Mouse (Mus musculus): ENCODE data around the gene Tmem183a. TPM values are rescaled to one million over a fixed set of nuclear protein-coding genes. Genes with fewer than 3 reads are reported as not detected.
A peak's percentile ranks its signal among the peaks of the same experiment; 100 is the strongest.

Tmem183a gene
- total and polyA plus RNA-seq, 2 experiments: 130 to 152 TPM

- no peak overlapping the region for H3K4me3 ChIP-seq (ENCODE audit: insufficient read depth, low read depth, low read length)
- H3K9ac ChIP-seq (ENCODE audit: low read depth, low read length): no peak overlapping the region
- no peak for DNase-seq (ENCODE audit: extremely low read depth, low read depth, low spot score)
- WGBS: 72% methylated on average over 7 of the region's 7 CpGs
- H3K27ac ChIP-seq (replicated peaks; ENCODE audit: insufficient read depth, low read depth, low read length): no peak overlapping the region
- H3K27me3 ChIP-seq (ENCODE audit: control insufficient read depth, insufficient read depth, low read length): no peaks in the 10 kb centered on the region
- TF ChIP-seq POLR2A (IDR thresholded peaks at IDR 0.05; ENCODE audit: extremely low read depth, insufficient read depth, low read length): no peak
- no peak for TF ChIP-seq CTCF (IDR thresholded peaks at IDR 0.05; ENCODE audit: low read depth, low read length)
- no peaks in the 10 kb centered on the region for H3K79me2 ChIP-seq (ENCODE audit: control insufficient read depth, insufficient read depth, low read length)
- no peaks in the 10 kb centered on the region for H3K36me3 ChIP-seq (ENCODE audit: control insufficient read depth, insufficient read depth, low read length)
- H3K4me1 ChIP-seq (ENCODE audit: control insufficient read depth, insufficient read depth, low read length): no peaks in the 10 kb centered on the region
Observed at GRCm38 (mm10) chr1:134334111-134334827, 27.5 kb downstream of the Tmem183a start.

DNA sequence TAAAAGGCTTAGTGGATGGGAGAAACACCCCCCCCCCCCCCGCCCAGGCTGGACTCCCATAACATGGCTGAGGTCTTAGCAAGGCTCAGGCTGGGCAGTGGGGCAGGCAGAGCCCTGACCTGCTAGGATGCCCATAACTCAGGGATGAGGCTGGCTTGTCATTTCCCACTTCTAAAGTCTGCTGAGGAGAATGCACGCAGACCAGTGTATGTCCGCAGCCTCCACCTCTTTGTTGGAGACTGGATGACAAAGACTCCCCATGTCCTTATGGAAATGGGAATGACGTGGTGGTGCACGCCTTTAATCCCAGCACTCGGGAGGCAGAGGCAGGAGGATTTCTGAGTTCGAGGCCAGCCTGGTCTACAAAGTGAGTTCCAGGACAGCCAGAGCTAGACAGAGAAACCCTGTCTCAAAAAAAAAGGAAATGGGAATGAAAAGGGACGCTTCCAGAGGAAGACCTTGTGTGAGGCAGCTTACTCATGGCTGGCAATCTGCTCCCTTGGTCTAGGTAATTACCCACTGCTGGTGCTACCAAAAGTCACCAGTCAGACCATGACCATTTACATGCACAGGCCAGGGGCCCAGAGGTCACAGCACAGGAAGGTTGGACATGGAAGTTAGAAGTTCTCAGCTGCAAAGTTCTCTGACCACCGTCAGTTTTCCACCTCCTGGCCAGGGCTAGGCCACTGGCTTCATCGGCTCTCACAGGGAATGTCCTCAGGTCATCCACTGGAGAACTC is 28.2 kb downstream of the Tmem183a start:
- Histone ChIP-seq H3K4me1 (ENCODE audit: control insufficient read depth, insufficient read depth, low read length) (no peaks in the 10 kb centered on the region), H3K27me3 (ENCODE audit: control insufficient read depth, insufficient read depth, low read length) (no peaks in the 10 kb centered on the region), H3K27ac (replicated peaks; ENCODE audit: insufficient read depth, low read depth, low read length) (no peak overlapping the region), H3K4me3 (ENCODE audit: insufficient read depth, low read depth, low read length) (no peak overlapping the region), H3K9ac (ENCODE audit: low read depth, low read length) (no peak overlapping the region), H3K79me2 (ENCODE audit: control insufficient read depth, insufficient read depth, low read length) (no peaks in the 10 kb centered on the region), H3K36me3 (ENCODE audit: control insufficient read depth, insufficient read depth, low read length) (no peaks in the 10 kb centered on the region)
- no peak for DNase-seq (ENCODE audit: extremely low read depth, low read depth, low spot score)
- WGBS: 86% methylated on average over 10 of the region's 10 CpGs
- no peak for TF ChIP-seq POLR2A (IDR thresholded peaks at IDR 0.05; ENCODE audit: extremely low read depth, insufficient read depth, low read length)
- TF ChIP-seq CTCF (IDR thresholded peaks at IDR 0.05; ENCODE audit: low read depth, low read length): no peak

DNA sequence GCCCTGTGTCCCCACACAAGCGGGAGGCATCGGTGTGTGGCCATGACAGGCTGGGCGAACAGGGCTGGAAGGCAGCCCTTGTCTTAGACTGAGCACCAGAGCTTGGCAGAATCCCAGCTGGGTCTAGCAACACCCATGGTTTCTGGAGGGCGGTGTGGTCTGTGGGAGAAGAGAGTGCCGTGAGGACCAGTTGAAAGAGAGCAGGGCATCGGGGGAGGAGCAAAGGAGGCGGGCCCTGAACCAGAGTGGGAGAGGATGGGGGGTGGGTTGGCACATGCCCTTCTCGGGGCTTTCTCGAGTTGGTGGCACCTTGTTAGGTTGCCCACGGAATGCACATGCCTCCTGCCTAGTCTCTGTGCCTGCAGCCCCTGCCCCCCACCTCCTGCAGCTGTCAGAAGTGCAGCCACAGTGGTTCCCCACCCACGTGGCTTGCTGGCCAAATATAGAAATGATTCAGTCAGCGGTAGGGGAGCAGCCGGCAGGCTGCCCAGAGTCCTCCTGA is 29.0 kb downstream of the Tmem183a start, which contains the start of gene Ppfia4:
Gene Ppfia4 (minus strand): TSS at position 159 of the 502 bp plus-strand sequence.
- no peak for DNase-seq (ENCODE audit: extremely low read depth, low read depth, low spot score)
- no peaks in the 10 kb centered on the region for H3K27me3 ChIP-seq (ENCODE audit: control insufficient read depth, insufficient read depth, low read length)
- TF ChIP-seq CTCF (IDR thresholded peaks at IDR 0.05; ENCODE audit: low read depth, low read length): no peak
- no peak for TF ChIP-seq POLR2A (IDR thresholded peaks at IDR 0.05; ENCODE audit: extremely low read depth, insufficient read depth, low read length)

GRCm38 (mm10) chr1:134331879-134332635 is 29.7 kb downstream of the Tmem183a start:
- TF ChIP-seq POLR2A (IDR thresholded peaks at IDR 0.05; ENCODE audit: extremely low read depth, insufficient read depth, low read length) (no peak), CTCF (IDR thresholded peaks at IDR 0.05; ENCODE audit: low read depth, low read length) (peak; percentile 72)
- Histone ChIP-seq H3K36me3 (ENCODE audit: control insufficient read depth, insufficient read depth, low read length) (no peaks in the 10 kb centered on the region), H3K4me3 (ENCODE audit: insufficient read depth, low read depth, low read length) (no peak overlapping the region), H3K79me2 (ENCODE audit: control insufficient read depth, insufficient read depth, low read length) (no peaks in the 10 kb centered on the region), H3K27ac (replicated peaks; ENCODE audit: insufficient read depth, low read depth, low read length) (no peak overlapping the region), H3K4me1 (ENCODE audit: control insufficient read depth, insufficient read depth, low read length) (no peaks in the 10 kb centered on the region), H3K9ac (ENCODE audit: low read depth, low read length) (no peak overlapping the region), H3K27me3 (ENCODE audit: control insufficient read depth, insufficient read depth, low read length) (no peaks in the 10 kb centered on the region)
- DNase-seq (ENCODE audit: extremely low read depth, low read depth, low spot score): peak; percentile 44
- 45% methylated on average over 20 of the region's 20 CpGs for WGBS

More for the DNA sequence above, 29.0 kb downstream of the Tmem183a start, which contains the start of gene Ppfia4:
- H3K27ac ChIP-seq (replicated peaks; ENCODE audit: insufficient read depth, low read depth, low read length): no peak within 1 kb of the TSS
- WGBS: 57% methylated on average over 13 of the region's 13 CpGs
- H3K79me2 ChIP-seq (ENCODE audit: control insufficient read depth, insufficient read depth, low read length): no peaks in the 10 kb centered on the region
- H3K4me1 ChIP-seq (ENCODE audit: control insufficient read depth, insufficient read depth, low read length): no peaks in the 10 kb centered on the region
- H3K9ac ChIP-seq (ENCODE audit: low read depth, low read length): no peak within 1 kb of the TSS
- no peak within 1 kb of the TSS for H3K4me3 ChIP-seq (ENCODE audit: insufficient read depth, low read depth, low read length)
- H3K36me3 ChIP-seq (ENCODE audit: control insufficient read depth, insufficient read depth, low read length): no peaks in the 10 kb centered on the region

GRCm38 (mm10) chr1:134326841-134327346 is 34.9 kb downstream of the Tmem183a start:
- no peak overlapping the region for H3K4me3 ChIP-seq (ENCODE audit: insufficient read depth, low read depth, low read length)
- DNase-seq (ENCODE audit: extremely low read depth, low read depth, low spot score): no peak
- WGBS: 85% methylated on average over 12 of the region's 12 CpGs
- H3K9ac ChIP-seq (ENCODE audit: low read depth, low read length): no peak overlapping the region
- no peaks in the 10 kb centered on the region for H3K4me1 ChIP-seq (ENCODE audit: control insufficient read depth, insufficient read depth, low read length)
- H3K79me2 ChIP-seq (ENCODE audit: control insufficient read depth, insufficient read depth, low read length): no peaks in the 10 kb centered on the region
- TF ChIP-seq POLR2A (IDR thresholded peaks at IDR 0.05; ENCODE audit: extremely low read depth, insufficient read depth, low read length) (no peak), CTCF (IDR thresholded peaks at IDR 0.05; ENCODE audit: low read depth, low read length) (no peak)
- H3K27me3 ChIP-seq (ENCODE audit: control insufficient read depth, insufficient read depth, low read length): no peaks in the 10 kb centered on the region
- H3K27ac ChIP-seq (replicated peaks; ENCODE audit: insufficient read depth, low read depth, low read length): no peak overlapping the region
- H3K36me3 ChIP-seq (ENCODE audit: control insufficient read depth, insufficient read depth, low read length): no peaks in the 10 kb centered on the region
